Mouse (Mus musculus) forebrain, postnatal 0 days (tissue): ENCODE data around the gene Themis. TPM values are rescaled to one million over a fixed set of nuclear protein-coding genes. Genes with fewer than 3 reads are reported as not detected.

Source experiments
- ATAC-seq: fragments of 200-750 bp; cut with Nextera tagmentation; 2 replicates; pipeline ENCODE4 v1.8.0; 2017; ENCODE audit warnings: mild to moderate bottlenecking, moderate library complexity
- DNase-seq: peaks from one replicate; pipeline ENCODE4 v3.0.0-alpha.2; 2015
- H3K27ac ChIP-seq: fragments of 300-500 bp; sonication (generic); 2 replicates; pipeline ENCODE4 v1.5.1; 2014; ENCODE audit warnings: low read depth, mild to moderate bottlenecking, antibody characterized with exemption, low read length, moderate library complexity, mixed read lengths
- H3K27me3 ChIP-seq: fragments of 300-500 bp; sonication (generic); 2 replicates; pipeline ENCODE4 v1.6.1; 2014; ENCODE audit warnings: mild to moderate bottlenecking, low read length, mixed read lengths; ENCODE audit not compliant: insufficient read depth
- H3K36me3 ChIP-seq: fragments of 300-500 bp; sonication (generic); 2 replicates; pipeline ENCODE4 v1.6.1; 2014; ENCODE audit warnings: mild to moderate bottlenecking, moderate library complexity; ENCODE audit not compliant: insufficient read depth
- H3K4me1 ChIP-seq: fragments of 300-500 bp; sonication (generic); 2 replicates; pipeline ENCODE4 v1.6.1; 2014; ENCODE audit warnings: antibody characterized with exemption; ENCODE audit not compliant: insufficient read depth
- H3K4me2 ChIP-seq: fragments of 300-500 bp; sonication (generic); 2 replicates; pipeline ENCODE4 v1.6.1; 2014; ENCODE audit warnings: low read depth, mild to moderate bottlenecking, moderate library complexity
- H3K4me3 ChIP-seq: fragments of 300-500 bp; sonication (generic); 2 replicates; pipeline ENCODE4 v1.5.1; 2014; ENCODE audit warnings: low read depth, low read length, mixed read lengths
- H3K9ac ChIP-seq: fragments of 300-500 bp; sonication (generic); 2 replicates; pipeline ENCODE4 v1.6.1; 2014; ENCODE audit warnings: mild to moderate bottlenecking
- H3K9me3 ChIP-seq: fragments of 300-500 bp; sonication (generic); 2 replicates; pipeline ENCODE4 v1.6.1; 2016; ENCODE audit warnings: low read length
- CTCF ChIP-seq: sonication (generic); IDR thresholded peaks from 2 replicates; pipeline ENCODE4 v1.5.1; 2016; ENCODE audit warnings: antibody characterized with exemption, control low read depth, low read depth
- WGBS: fragments of 180-500 bp; shearing (Covaris S2); extraction: QIAGEN DNeasy Blood & Tissue Kit; methylation state at CpG from one replicate; pipeline ENCODE4 v1.1.7; 2014; 5-methylcytosine and 5-hydroxymethylcytosine counted together
- polyA plus RNA-seq: library from polyadenylated mRNA; unstranded; fragments of >200 nt; fragmentation: Nextera tagmentation; extraction: Ambion mirVana; gene quantifications from 2 replicates; pipeline ENCODE4 v1.2.1, GENCODE M21; 2015
- total RNA-seq: library from RNA; depleted of rRNA; stranded (reverse); fragments of >200 nt; gene quantifications from 2 replicates; pipeline ENCODE4 v1.2.3, GENCODE M21; 2014

The Themis gene
- total and polyA plus RNA-seq, 2 experiments from 2014 or later = not detected

DNA sequence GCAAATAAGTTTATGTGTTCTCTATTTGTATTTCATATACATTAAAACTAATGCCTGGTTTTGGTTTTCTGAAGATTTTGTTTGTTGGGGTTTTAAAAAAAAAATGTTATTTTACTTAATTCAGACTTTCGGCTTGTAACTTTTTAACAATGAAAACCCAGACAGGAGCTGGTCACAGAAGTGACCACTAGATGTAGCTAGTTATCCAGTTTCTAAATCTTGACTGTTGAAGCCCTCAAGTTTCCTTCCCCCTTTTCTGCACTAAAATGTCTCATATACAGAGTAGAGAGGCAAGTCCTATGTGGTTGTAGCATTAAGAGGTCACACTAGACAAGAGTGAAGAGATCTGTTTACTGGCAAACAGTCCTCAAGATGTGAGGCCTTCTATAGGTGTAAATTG lies 230.2 kb downstream of the Themis start:
- H3K4me3 ChIP-seq = no peak overlapping the region
- H3K27me3 ChIP-seq = no peaks in the 10 kb centered on the region
- H3K9me3 ChIP-seq = no peaks in the 10 kb centered on the region
- H3K4me2 ChIP-seq = no peak overlapping the region
- ATAC-seq = no peak
- DNase-seq = peak; percentile 21
- H3K36me3 ChIP-seq = no peaks in the 10 kb centered on the region
- 48% methylated on average over 1 of the region's 1 CpGs for WGBS
- no peak overlapping the region for H3K27ac ChIP-seq
- no peak overlapping the region for H3K9ac ChIP-seq
- peak; percentile 62 for TF ChIP-seq CTCF
- H3K4me1 ChIP-seq = no peaks in the 10 kb centered on the region
